Mouse (Mus musculus): ENCODE measurements at regions not wholly inside any gene's neighbourhood (a gene's known extent, or its start where the extent isn't known, plus 50 kb on each side); places are given as distances from the start of the nearest gene placed in this dataset.

DNA sequence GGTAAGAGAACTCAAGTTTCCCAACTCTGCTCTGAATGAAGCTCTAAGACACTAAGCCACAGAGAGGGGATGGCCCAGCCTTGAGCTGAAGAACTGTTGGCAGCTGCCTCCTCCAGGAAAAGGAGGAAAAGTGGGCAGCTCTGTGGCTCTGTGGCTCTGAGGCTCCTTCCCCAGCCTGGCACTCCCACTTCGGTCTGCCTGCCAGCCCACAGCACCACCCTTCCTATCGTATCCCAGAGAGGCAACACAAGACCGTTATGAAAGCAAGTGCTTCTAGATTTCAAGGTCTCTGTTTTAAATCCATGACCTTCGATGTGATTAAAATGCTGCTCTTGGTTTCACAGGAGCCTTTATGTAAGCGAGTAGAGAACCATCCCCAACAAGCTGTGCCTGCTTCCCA, 53.5 kb upstream of the Kcna5 start:
- DNase-seq, result no peak

GRCm38 (mm10) chr6:126587476-126587875, 52.3 kb upstream of the Kcna5 start:
- no peak for DNase-seq

DNA sequence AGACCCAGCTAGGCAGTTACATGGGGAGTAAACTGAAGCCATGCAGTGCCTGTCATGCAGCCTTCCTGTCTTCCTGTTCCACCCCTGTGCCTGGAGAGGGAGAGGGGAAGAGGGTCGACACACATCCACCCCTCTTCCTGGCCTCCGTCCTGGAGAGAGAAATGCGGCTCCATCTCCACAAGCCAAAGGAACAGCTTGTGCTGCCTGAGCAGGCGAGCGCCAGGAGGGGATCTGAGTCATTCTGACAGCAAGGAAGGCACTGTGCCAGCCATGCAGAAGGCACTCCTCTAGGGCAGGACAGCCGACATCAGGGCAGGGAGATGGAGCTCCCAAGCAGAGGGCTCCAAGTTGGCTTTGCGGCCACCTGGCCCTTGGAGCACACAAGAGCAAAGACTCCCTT, 50.6 kb upstream of the Kcna5 start:
- peak; percentile 14 for DNase-seq

Data from gastrocnemius, postnatal 25 days (tissue).